19 mouse cellular contexts compared by ENCODE assay signal in the genomic region with DNA sequence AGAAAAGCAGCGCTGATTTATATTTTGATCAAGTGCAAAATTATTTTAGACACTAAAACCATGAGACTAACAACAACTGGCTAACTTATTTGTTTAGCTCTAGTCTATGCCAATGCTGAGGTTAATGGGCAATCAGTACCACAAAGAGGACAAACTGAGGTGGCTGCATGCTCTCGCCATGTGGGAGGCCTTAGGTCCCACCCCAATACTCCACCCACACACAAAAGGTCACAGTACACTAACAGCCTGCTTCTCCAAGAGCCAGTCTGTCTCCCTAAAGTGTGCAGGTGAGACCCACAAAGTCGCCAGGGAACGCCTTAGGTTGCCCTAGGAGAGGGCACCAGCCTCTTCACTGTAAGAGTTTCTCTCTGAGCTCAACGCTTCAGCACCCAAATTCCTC.
DNase-seq lines count a peak whose midpoint lies in the region; ATAC-seq and TF ChIP-seq lines count a peak whose summit lies in the region.
"Had no signal": no experiment of that assay in that cellular context is flagged by ENCODE, and none has a peak within 500 bp of the region (broad histone marks: within the 10 kb centered on the region; RNA-seq: fewer than 3 reads in every experiment).

No protein-coding gene starts in this region.

- H3K36me3 ChIP-seq in heart, embryonic 10.5 days, result no peaks in the 10 kb centered on the region
- H3K36me3 ChIP-seq in lung, embryonic 16.5 days (ENCODE audit: control insufficient read depth, insufficient read depth, low read length), result no peaks in the 10 kb centered on the region
- no peaks in the 10 kb centered on the region for H3K36me3 ChIP-seq in stomach, postnatal 0 days (ENCODE audit: control insufficient read depth, insufficient read depth, low read length)
- H3K36me3 ChIP-seq: embryonic facial prominence, embryonic 12.5 days; limb, embryonic 13.5 days had no signal

- peaks cover 25% of the 10 kb centered on the region for H3K4me1 ChIP-seq in heart, embryonic 10.5 days
- H3K4me1 ChIP-seq in lung, embryonic 16.5 days (replicated peaks; ENCODE audit: control insufficient read depth, insufficient read depth, low read length), result peaks cover 14% of the 10 kb centered on the region
- H3K4me1 ChIP-seq in stomach, postnatal 0 days (replicated peaks; ENCODE audit: control insufficient read depth, insufficient read depth), result no peaks in the 10 kb centered on the region

- DNase-seq in heart, embryonic 10.5 days (ENCODE audit: low spot score), result no peak
- no peak for DNase-seq in heart, adult 11 months
- DNase-seq in kidney, adult 11 months, result peak; percentile 44
- no peak for DNase-seq in kidney, postnatal 14 days
- no peak for DNase-seq in lung, postnatal 4 days
- no peak for DNase-seq in stomach, postnatal 0 days (ENCODE audit: low spot score)
- DNase-seq in T-cell, adult 2 months (ENCODE audit: low spot score), result no peak
- DNase-seq: cerebellum, adult 9-10 months; forebrain, postnatal 0 days; gastrocnemius, adult 2 months; layer of hippocampus, adult 9-11 months; lung, adult 18-20 months; retina, postnatal 1 day; thymus, adult 18-20 months had no signal

- H3K27me3 ChIP-seq in heart, embryonic 10.5 days (ENCODE audit: insufficient read depth, poor library complexity, severe bottlenecking), result no peaks in the 10 kb centered on the region
- H3K27me3 ChIP-seq in lung, embryonic 16.5 days (ENCODE audit: control insufficient read depth, insufficient read depth, low read depth, low read length), result no peaks in the 10 kb centered on the region
- H3K27me3 ChIP-seq in stomach, postnatal 0 days (ENCODE audit: control insufficient read depth, insufficient read depth, low read length), result no peaks in the 10 kb centered on the region
- H3K27me3 ChIP-seq: embryonic facial prominence, embryonic 12.5 days; limb, embryonic 13.5 days had no signal

- TF ChIP-seq CTCF in stomach, postnatal 0 days (IDR thresholded peaks at IDR 0.05; ENCODE audit: low read depth), result no peak

- 69% methylated on average over 5 of the region's 5 CpGs for WGBS in heart, embryonic 10.5 days
- 70% methylated on average over 5 of the region's 5 CpGs for WGBS in lung, embryonic 16.5 days
- WGBS in stomach, postnatal 0 days, result 77% methylated on average over 5 of the region's 5 CpGs

- ATAC-seq in lung, embryonic 16.5 days (ENCODE audit: low read depth), result no peak
- 0 out of 2 replicates have a peak, but pooled peaks have one; percentile 15 for ATAC-seq in stomach, postnatal 0 days (ENCODE audit: low FRiP score, low TSS enrichment)
- ATAC-seq: forebrain, postnatal 0 days; hindbrain, embryonic 16.5 days; midbrain, embryonic 16.5 days had no signal

- no peak overlapping the region for H3K4me2 ChIP-seq in lung, embryonic 16.5 days (ENCODE audit: low read depth, low read length)
- H3K4me2 ChIP-seq in stomach, postnatal 0 days (replicated peaks; ENCODE audit: low read depth), result no peak overlapping the region
- H3K4me2 ChIP-seq: embryonic facial prominence, embryonic 12.5 days; limb, embryonic 13.5 days had no signal

- H3K9ac ChIP-seq in lung, embryonic 16.5 days (ENCODE audit: low read length), result no peak overlapping the region
- H3K9ac ChIP-seq in stomach, postnatal 0 days (ENCODE audit: low read length), result no peak overlapping the region
- H3K9ac ChIP-seq: embryonic facial prominence, embryonic 12.5 days; forebrain, postnatal 0 days; limb, embryonic 13.5 days had no signal

- H3K27ac ChIP-seq in heart, embryonic 10.5 days, result peak overlapping the region; percentile 71
- peak overlapping the region; percentile 82 for H3K27ac ChIP-seq in lung, embryonic 16.5 days (ENCODE audit: low read length)
- no peak overlapping the region for H3K27ac ChIP-seq in stomach, postnatal 0 days (replicated peaks)
- H3K27ac ChIP-seq: embryonic facial prominence, embryonic 12.5 days; limb, embryonic 13.5 days had no signal

- H3K9me3 ChIP-seq in heart, embryonic 10.5 days, result no peaks in the 10 kb centered on the region
- no peaks in the 10 kb centered on the region for H3K9me3 ChIP-seq in lung, embryonic 16.5 days (ENCODE audit: control insufficient read depth, low read length)
- H3K9me3 ChIP-seq in stomach, postnatal 0 days (ENCODE audit: control insufficient read depth, low read length), result no peaks in the 10 kb centered on the region
- H3K9me3 ChIP-seq: embryonic facial prominence, embryonic 12.5 days; limb, embryonic 13.5 days had no signal

- TF ChIP-seq EP300 in stomach, postnatal 0 days (optimal IDR thresholded peaks at IDR 0.05), result no peak

- H3K4me3 ChIP-seq in heart, embryonic 10.5 days, result no peak overlapping the region
- no peak overlapping the region for H3K4me3 ChIP-seq in lung, embryonic 16.5 days (ENCODE audit: low read length)
- H3K4me3 ChIP-seq in stomach, postnatal 0 days (ENCODE audit: low read depth, low read length), result no peak overlapping the region
- H3K4me3 ChIP-seq: embryonic facial prominence, embryonic 12.5 days; gastrocnemius, adult 2 months; limb, embryonic 13.5 days had no signal
